Mouse (Mus musculus) c-Kit-positive CD71-positive TER-119-negative erythroid progenitor cells, embryonic 14.5 days (primary cell): ENCODE results near the gene Gm20388.
A peak's percentile ranks its signal among the peaks of the same experiment; 100 is the strongest.

Source experiments
- DNase-seq: peaks from one replicate; pipeline ENCODE4 v3.0.0-alpha.2; 2013; ENCODE audit warnings: low read depth

The Gm20388 gene

GRCm38 (mm10) chr8:121926266-121926665 lies 2015.6 kb downstream of the Gm20388 start:
- DNase-seq, result no peak

GRCm38 (mm10) chr8:121927316-121927715 lies 2016.7 kb downstream of the Gm20388 start:
- DNase-seq, result no peak

- DNase-seq, result no peak
Measured at GRCm38 (mm10) chr8:121930047-121930446, 2019.4 kb downstream of the Gm20388 start.

GRCm38 (mm10) chr8:121931571-121931970 lies 2020.9 kb downstream of the Gm20388 start:
- no peak for DNase-seq

- no peak for DNase-seq
Measured at GRCm38 (mm10) chr8:121932026-121932667, 2021.5 kb downstream of the Gm20388 start.

- no peak for DNase-seq
Measured at GRCm38 (mm10) chr8:121932668-121933520, 2022.3 kb downstream of the Gm20388 start.

GRCm38 (mm10) chr8:121934506-121934905 lies 2023.9 kb downstream of the Gm20388 start:
- DNase-seq, result no peak

GRCm38 (mm10) chr8:121934923-121935322 lies 2024.3 kb downstream of the Gm20388 start:
- DNase-seq, result no peak

- DNase-seq, result no peak
Measured at GRCm38 (mm10) chr8:121935341-121936294, 2025.0 kb downstream of the Gm20388 start.

GRCm38 (mm10) chr8:121936391-121936790 lies 2025.8 kb downstream of the Gm20388 start:
- no peak for DNase-seq

GRCm38 (mm10) chr8:121938732-121939131 lies 2028.1 kb downstream of the Gm20388 start:
- DNase-seq, result no peak

GRCm38 (mm10) chr8:121943057-121943540 lies 2032.5 kb downstream of the Gm20388 start:
- no peak for DNase-seq

GRCm38 (mm10) chr8:121943716-121944115 lies 2033.1 kb downstream of the Gm20388 start:
- DNase-seq, result no peak

- no peak for DNase-seq
Measured at GRCm38 (mm10) chr8:121944831-121945230, 2034.2 kb downstream of the Gm20388 start, which contains the start of gene Car5a. Car5a (minus strand) TSS chr8:121944904.

- DNase-seq, result no peak
Measured at GRCm38 (mm10) chr8:121946351-121946750, 2035.7 kb downstream of the Gm20388 start.

- no peak for DNase-seq
Measured at GRCm38 (mm10) chr8:121947047-121947752, 2036.6 kb downstream of the Gm20388 start.

- peak; percentile 94 for DNase-seq
Measured at GRCm38 (mm10) chr8:121947753-121948141, 2037.1 kb downstream of the Gm20388 start.

- DNase-seq, result no peak
Measured at GRCm38 (mm10) chr8:121948321-121949145, 2037.9 kb downstream of the Gm20388 start.

GRCm38 (mm10) chr8:121949222-121949800 lies 2038.7 kb downstream of the Gm20388 start, which contains the start of gene Banp:
Banp (plus strand) TSS chr8:121949750.
- no peak for DNase-seq
